Mouse (Mus musculus): ENCODE data around the gene Npffr2. TPM values are rescaled to one million over a fixed set of nuclear protein-coding genes. Genes with fewer than 3 reads are reported as not detected.

Gene Npffr2
- not detected for polyA plus RNA-seq (2017; shearing (Covaris generic))

DNA sequence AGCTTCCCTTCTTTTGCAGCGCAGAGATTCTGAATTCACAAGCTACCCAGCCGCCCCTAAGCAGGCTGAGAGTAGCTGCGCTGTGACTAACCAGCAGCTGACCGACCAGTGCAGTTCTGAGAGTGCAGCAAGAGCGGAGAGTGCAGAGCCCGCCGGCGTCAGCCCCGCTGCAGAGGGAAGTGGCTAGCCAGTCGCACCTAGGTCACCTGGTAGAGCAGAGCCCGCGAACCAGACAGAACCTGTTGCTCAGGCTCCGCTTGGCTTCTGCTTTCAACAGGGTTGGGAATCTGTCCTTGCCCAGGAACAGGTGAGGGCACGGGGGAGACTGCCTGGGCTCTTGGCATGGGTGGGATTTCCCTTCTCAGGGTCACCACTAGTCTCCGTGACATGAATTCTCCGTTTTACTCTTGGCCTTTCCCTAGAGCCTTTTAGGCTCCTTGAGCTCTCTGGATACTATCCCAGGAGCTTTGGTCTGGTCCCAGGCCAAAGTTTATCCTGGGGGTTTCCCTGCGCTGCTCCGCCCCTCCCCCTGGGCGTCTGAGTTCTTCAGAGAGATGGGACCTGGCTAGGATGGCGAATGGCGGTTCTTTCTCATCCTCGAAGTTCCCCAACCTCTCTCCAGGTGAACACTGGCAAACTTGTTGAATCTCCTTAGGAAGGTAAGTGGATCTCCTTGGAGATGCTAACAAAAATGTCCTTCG, at the start of gene Npffr2:
Npffr2 (plus strand) TSS at position 552 of the 701 bp plus-strand sequence.

Other genes starting within 250 kb of the Npffr2 start
- not detected for gene Gc, start 69.5 kb upstream of the Npffr2 start, polyA plus RNA-seq (2017; shearing (Covaris generic))

Data from effector memory CD4-positive, alpha-beta T cell, adult 5 months (primary cell).